Mouse (Mus musculus): ENCODE results near the gene Slc39a7.
A peak's percentile ranks its signal among the peaks of the same experiment; 100 is the strongest.

The Slc39a7 gene

DNA sequence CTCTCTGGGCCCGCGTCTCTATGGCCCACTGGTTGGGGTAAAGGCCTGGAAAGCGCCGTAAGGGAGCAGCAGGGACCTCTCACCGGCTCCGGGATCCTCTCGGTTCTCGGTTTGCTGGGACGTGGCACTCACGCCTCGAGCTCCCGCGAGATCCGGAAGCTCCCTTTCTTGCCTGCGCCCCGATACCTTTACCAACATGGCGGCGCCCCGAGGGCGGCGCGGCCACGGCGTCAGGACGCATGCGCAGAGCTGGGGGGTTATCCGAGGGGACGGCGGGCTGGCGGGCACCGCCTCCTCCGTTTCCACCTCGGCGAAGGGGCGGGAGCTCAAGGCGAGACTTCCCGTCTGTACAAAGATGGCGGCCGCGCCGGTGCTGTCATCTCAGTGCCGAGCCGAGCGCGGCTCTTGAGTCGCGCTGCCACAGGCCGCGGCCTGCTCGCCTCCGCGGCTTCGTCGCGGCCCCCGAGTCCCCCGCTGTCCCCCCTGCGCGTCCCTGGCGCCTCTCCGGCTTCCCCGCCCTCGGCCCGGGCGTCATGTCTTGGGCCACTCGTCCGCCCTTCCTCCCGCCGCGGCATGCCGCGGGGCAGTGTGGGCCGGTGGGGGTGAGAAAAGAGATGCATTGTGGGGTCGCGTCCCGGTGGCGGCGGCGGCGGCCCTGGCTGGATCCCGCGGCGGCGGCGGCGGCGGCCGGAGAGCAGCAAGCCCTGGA, at the start of gene Slc39a7, which contains the start of gene Rxrb:
Slc39a7 (minus strand) TSS at position 218 of the 709 bp plus-strand sequence.
Rxrb (plus strand) TSS at position 348 of the 709 bp plus-strand sequence.
- peak; percentile 97 to 98 for DNase-seq

DNA sequence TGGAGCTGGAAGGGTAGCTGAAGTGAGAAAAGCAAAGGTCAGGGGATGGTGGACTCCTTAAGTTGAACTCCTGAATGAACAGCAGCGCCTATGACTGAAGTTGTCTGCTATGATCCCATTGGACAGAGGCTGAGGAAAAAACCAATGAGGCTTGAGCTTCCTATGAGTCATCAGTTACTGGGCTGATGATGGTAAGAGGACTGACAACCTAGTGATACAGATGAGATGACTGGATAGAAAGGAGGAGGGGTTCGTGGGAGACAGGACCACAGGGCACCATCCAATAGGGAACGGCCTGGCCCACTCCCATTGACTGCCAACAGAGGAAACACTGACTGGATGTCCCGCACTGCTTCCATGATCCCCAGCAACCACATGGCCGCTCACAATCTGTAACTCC, 48.1 kb upstream of the Slc39a7 start:
- peak in 1 of 2 experiments; percentile 58 for DNase-seq

DNA sequence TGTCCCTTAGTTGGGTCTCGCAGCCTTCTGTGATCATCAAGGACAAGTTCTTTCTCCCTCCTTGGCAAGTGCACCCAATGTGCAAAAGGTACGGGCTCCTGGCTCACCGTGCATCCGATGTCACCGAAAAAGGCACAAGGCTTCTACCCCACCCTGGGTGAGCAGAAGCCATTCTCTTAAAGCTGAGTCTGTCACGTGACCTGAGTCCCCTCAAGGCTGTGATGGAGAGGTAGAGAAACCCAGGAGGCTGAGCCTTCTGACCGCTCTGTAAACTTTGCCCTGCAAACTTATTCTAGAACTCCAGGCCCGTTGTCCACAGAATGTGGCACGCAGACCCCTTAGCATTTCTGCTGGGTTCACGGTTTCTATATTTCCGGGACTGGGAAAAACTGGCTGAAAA, 47.5 kb upstream of the Slc39a7 start:
- no peak for DNase-seq

DNA sequence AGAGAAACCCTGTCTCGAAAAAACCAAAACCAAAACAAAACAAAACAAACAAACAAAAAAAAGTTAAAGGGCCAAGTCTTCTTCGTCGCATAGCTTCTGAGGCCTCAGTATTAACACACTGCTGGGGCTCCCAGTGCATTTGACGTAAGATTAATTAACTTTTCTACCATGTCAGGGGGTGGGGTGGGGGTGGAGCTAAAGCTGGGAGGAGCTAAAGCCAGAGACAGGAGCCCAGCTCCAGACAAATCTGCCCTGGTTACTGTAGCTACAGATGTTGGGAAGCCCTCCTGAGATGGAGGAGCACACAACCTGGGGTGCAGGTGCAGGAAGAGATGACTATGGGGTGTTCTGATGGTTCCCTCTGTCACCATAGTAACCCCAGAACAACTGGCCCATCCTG, 46.7 kb upstream of the Slc39a7 start:
- DNase-seq, result no peak

DNA sequence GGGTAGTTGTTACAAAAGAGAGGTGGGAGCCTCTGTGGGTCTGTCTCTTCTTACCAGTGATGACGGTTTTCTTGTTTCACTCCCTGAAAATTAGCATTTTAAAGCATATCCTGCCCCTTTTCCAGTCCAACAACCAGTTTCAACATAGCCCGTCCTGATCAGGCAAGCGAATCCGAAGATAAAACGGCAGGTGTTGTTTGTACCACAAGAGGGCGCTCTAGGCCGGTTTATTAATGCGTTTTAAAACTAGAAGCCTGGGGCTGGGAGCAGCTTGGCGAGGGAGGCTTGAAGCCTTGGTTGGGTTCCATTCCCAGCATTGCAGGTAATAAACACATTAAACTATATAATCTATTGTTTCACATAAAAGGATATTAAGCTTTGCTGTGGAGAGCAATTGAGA, 46.1 kb upstream of the Slc39a7 start:
- peak; percentile 46 to 74 for DNase-seq

DNA sequence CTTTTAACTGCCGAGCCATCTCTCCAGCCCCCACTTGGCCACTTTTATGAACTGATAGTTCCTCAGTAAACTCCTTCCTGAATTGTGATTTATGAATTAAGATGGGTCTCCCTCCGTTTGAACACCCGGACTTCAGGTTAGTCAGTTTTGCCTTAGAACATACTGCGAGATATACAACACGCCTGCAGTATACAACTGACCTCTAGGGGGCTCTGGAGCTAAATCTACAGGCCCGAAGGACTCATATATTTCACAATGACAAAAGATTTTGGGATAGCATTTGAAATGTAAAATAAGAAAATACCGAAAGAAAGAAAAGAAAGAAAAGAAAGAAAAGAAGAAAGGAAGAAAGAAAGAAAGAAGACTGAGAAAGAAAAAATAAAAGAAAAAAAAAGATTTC, 43.8 kb upstream of the Slc39a7 start:
- peak; percentile 63 to 73 for DNase-seq

DNA sequence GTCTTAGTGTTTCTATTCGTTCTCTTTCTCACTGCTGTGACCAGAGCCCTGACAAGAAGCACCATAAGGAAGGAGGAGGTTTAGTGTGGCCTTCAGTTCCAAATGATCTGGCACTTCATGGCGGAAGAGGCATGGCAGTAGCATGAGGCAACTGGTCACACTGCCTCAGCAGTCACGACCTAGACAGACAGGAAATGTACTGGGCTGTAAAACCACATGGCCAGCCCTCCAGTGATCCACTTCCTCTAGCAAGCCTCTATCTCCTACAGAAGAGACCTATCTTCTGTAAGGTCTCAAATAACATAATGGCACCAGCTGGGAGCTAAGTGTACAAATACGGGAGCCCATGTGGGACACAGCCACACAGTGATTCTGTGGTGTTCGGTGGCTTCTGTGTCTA, 40.6 kb upstream of the Slc39a7 start:
- DNase-seq, result no peak

DNA sequence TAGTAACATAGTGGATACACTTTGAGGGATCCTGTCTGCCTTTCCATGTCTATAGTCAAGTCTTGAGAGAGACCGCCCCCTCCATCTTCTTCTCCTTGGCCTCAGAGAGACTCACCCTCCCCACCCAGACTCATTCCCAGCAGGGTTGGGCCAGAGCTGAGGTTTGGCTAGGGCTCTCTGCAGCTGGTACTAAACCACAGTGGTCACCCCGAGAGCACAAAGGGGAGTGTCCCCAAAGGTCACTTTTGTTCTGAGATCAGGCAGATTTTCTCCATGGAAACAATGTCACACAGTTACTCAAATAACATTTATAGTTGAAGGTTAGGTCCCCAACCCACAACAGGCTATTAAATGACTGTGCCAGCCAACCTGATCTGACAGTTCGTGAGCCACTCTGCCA, 37.4 kb upstream of the Slc39a7 start:
- peak in 1 of 2 experiments; percentile 14 for DNase-seq

DNA sequence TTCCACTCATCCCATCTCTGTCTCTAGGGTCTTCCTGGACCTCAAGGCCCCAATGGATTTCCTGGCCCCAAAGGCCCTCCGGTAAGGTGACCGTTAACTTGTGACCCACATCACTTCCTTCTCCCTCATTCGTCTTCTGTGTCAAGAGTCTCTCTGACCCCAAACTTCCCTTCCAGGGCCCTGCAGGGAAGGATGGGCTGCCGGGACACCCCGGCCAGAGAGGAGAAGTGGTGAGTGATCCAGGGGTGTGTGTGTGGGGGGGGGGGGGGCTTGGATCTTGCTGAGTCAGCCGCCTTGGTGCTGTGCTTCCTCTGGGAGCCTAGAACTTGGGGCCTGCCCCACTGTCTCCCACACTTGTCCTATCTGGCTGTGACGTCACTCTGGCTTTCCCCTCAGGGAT, 25.7 kb upstream of the Slc39a7 start:
- DNase-seq, result no peak

DNA sequence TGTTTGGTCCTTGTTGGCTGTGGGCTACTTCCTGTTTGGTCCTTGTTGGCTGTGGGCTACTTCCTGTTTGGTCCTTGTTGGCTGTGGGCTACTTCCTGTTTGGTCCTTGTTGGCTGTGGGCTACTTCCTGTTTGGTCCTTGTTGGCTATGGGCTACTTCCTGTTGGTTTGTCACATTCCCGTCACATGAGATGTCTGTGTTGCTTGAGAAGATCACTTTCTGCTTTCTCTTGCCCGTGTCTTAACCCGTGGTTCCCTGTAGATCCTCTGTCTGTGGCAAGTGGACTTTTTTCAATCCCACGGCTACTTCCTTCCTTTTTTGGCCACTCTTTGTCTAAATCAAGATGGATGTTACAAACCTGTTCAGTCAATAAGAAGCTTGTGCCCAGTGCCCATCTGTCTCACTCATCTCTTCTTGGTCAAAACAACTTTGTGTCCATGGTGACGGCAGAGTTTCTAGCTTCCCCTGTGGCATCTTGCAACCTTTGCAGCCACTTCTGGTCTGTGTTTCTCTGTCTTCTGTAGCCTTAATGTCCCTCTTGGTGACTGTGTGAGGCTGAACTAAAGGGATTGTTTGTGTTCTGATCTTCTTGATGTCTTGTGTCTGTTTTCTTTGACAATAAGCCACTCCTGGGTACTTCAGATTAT, 16.0 kb upstream of the Slc39a7 start:
- no peak for DNase-seq

DNA sequence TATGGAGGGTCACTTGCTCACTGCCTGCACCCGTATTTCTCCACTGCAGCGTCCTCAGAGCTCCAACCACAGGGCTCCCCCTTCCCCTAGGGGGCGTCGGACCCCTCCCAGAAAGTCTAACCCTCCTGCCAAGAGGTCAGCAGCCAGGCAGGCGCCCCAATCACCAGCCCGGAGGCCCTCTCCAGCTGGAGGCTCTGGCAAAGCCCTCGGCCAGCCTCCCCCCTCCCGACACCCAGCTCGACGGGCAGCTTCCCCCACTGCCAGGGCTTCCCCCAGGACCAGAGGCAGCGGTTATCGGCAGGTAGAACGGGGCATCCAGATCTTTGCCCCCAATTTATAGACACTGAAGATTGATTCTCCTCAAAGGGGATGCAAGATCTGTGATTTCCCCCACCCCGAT, 14.5 kb upstream of the Slc39a7 start:
- no peak for DNase-seq

DNA sequence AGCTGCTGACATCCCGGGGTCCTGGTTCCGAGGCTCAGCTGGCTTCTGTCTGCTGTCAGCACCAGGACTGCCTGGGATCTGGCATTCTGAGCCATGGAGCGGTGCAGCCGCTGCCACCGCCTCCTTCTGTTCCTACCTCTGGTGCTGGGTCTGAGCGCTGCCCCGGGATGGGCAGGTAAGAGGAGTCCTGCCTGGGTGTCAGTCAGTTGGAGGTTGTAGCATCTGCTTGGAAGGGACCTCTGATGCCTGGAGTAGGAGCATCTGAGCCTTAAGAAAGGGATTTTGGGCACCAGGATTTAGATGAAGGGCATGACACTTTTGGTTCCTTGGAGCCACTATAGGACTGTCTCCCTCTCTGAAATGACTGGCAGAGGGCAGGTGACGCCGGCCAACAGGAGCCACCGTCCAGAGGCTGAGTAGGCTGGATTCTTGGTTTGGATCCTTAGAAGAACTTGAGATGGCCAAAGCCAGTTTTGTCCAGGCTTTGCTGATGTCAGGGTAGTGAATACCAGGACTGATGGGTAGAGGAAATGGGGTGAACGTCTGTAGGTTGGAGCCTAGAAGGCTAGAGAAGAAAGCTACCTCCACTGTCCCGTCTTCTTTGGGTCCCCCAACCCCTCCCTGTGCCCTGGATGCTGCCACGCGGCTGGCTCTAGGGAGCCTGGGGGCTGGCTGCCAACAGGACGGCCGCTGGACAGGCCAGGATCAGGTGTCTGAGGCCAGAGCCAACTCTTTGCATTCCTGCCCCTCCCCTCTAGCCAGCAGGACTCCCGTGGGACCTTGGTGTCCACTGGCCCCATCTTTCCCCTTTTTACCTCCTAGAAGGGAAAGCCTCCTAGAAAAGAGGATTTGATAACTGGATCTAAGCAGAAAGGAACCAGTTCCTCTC, 8.3 kb upstream of the Slc39a7 start:
- no peak for DNase-seq

DNA sequence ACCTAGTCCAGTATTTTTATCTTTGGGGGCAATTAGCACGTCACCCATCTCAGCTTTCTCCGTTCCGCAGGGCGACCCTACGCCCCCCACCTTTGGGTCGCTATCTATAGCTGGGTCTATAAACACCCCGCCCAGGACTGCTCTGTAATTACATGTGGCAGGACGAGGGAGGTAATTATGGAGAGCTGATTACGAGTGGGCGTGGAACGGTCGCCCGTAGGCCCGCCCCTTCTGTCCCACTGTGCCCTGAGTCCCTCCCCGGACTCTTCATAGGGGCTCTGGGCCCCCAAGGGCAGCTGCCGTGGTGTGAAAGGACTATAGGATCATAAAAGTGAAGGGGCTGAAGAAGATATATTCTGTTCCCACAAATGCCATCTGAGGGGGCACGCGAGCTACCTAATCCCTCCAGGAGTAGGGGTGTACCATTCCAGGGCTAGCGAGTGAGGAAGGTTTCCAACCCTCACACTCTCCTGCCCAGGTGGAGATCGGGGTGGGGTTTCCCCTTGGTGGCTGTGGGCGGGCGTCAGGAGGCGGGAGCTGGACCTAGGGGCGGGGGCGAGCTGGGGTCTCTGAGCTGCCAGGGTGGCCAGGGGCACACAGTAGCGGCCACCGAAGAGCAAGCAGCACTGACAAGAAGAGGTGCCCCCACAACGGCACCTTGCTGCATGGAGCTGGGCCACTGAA, 7.5 kb upstream of the Slc39a7 start, which contains the start of gene Col11a2:
Col11a2 (plus strand) TSS at position 560 of the 684 bp plus-strand sequence.
- no peak for DNase-seq

DNA sequence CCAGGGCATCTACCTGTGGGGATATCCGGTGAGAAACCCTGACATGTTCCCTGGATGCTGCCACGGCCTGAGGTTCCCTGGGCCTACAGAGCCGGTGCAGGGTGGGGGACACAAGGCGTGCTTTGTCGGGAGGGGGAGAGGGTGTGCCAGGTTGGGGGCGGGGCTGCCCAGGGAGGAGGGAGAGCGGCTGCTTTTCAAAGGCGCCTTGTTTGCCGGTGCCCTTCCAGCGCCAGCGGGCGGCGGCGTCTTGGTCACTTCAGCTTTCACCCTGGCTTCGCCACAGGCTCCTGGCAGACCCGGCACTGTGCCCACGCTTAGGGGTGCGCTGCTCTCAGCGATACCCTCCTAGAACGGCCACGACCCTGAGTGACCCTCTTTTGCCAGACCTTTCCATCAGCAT, 7.0 kb upstream of the Slc39a7 start:
- no peak for DNase-seq

DNA sequence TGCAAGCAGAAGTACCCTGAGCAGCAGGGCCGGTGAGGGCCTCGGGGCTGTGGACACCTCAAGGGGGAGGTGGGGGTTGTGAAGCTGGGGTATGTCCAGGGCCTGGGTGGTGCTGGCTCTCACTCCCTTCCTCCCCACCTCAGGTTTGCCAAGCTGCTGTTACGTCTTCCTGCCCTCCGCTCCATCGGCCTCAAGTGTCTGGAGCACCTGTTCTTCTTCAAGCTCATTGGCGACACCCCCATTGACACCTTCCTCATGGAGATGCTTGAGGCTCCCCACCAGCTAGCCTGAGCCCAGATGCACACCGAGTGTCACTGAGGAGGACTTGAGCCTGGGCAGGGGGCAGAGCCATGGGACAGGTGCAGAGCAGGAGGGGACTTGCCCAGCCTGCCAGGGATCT, 5.8 kb upstream of the Slc39a7 start:
- no peak for DNase-seq

DNA sequence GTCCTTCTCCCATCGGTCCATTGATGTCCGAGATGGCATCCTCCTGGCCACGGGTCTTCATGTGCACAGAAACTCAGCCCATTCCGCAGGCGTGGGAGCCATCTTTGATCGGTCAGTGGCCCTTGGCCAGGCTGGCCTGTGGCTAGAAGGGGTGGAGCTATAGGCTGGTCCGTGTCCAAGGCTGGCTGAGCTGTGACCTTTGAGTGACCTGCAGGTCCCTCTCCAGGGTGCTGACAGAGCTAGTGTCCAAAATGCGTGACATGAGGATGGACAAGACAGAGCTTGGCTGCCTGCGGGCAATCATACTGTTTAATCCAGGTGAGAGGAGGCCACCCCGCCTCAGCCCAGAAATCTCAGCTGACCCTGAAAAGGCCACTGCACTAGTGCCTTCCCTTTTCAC, 5.2 kb upstream of the Slc39a7 start:
- DNase-seq, result no peak

DNA sequence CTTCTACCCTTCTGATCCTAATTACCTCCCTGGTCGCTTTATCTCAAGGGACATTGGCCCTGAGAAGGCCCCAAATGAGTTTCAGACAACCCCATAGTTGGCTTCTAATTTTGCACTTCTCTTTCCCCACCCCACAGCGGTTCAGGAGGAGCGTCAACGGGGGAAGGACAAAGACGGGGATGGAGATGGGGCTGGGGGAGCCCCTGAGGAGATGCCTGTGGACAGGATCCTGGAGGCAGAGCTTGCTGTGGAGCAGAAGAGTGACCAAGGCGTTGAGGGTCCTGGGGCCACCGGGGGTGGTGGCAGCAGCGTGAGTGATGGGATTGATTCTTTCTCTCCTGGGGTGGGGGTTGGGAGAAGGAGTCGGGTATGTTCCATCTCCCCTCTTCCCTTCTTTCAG, 4.0 kb upstream of the Slc39a7 start:
- DNase-seq, result no peak

DNA sequence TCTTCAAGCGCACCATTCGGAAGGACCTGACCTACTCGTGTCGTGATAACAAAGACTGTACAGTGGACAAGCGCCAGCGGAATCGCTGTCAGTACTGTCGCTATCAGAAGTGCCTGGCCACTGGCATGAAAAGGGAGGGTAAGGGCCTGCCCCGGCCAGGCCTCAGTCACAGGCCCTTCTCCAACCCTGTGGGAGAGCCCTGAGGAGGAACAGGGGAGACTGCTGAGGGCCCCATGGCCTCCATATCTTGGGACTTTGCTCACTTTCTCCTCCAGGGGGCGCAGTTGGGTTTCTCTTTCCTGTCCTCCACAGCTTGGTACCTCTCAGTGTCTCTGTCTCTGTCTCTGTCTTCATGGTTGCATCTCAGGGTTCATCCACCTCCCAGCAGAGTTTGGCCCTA, 2.6 kb upstream of the Slc39a7 start:
- DNase-seq, result peak; percentile 58 to 64

DNA sequence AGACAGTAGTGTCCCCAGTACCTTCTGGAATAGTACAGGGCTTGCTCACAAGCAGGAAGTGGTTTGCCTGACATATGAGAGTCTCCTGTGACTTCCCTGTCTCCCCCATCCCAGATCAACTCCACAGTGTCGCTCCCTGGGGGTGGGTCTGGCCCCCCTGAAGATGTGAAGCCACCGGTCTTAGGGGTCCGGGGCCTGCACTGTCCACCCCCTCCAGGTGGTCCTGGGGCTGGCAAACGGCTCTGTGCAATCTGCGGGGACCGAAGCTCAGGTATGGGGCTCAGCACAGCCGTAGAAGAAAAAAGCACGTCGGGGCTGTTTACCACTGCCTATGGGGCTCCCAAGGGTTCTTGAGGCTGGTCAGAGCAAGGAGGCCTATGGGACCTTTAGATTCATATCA, 2.0 kb upstream of the Slc39a7 start:
- DNase-seq, result no peak

DNA sequence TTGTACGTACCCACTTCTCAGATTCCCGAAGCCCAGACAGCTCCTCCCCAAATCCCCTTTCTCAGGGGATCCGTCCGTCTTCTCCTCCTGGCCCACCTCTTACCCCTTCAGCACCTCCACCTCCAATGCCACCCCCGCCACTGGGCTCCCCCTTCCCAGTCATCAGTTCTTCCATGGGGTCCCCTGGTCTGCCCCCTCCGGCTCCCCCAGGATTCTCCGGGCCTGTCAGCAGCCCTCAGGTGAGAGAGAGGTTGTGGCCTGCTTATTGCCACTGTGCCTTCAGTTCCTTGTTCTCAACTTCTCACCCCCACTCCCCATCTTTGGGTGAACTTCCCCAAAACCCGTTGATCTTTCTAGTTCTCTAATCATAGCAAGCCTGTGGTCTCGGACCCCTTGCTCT, 1.3 kb upstream of the Slc39a7 start:
- DNase-seq, result no peak

DNA sequence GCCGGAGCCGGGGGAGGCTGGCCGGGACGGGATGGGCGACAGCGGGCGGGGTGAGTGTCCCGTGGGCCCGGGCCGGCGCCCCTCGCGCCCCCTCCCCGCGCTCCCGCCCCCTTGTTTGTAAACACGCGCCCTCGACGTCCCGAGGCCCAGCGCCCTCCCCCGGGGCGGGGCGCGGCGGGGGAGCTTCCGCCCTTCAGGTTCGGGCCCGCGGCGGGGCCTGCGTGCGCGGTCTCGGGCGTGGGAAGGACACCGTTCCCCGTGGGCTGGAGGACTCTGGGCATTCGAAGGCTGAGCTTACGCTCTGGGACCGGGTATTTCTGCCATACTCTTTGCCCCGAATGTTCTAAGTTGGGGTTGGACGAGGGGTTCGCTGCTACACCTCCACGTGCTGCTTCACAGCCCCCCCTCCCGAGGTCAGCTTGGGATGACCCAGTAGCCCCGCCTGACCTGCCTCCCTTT, 721 bp upstream of the Slc39a7 start:
- peak in 1 of 2 experiments; percentile 71 for DNase-seq

DNA sequence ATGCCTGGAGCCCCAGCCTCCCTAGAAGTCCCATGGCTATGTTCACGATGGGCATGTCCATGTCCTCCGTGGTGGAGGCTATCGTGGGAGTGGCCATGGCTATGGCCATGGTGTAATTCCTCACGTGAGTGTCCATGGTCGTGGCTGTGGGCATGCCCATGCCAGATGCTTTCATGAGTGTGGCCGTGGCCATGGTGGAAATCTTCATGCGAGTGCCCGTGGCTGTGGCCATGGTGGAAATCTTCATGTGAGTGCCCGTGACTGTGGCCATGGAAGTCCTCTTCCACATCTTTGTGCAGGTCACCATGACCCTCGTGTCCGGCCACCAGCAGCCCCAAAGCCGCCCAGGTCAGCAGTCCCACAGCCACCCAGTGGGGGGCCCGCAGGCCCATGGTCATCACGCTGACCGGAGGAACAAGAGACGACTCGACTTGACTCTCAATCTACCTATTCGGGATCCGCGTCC, 588 bp downstream of the Slc39a7 start:
- DNase-seq, result peak in 1 of 2 experiments; percentile 42
